Mouse (Mus musculus) midbrain, embryonic 14.5 days (tissue): ENCODE data around the gene Lage3. TPM values are rescaled to one million over a fixed set of nuclear protein-coding genes. Genes with fewer than 3 reads are reported as not detected.

ENCODE experiments used
- ATAC-seq: fragments of 200-750 bp; cut with Nextera tagmentation; 2 replicates; pipeline ENCODE4 v1.8.0; 2017; ENCODE audit warnings: moderate number of reproducible peaks, moderate library complexity; ENCODE audit not compliant: low FRiP score, low TSS enrichment
- DNase-seq: peaks from one replicate; pipeline ENCODE4 v3.0.0-alpha.2; 2015
- H3K27ac ChIP-seq: fragments of 300-500 bp; sonication (generic); replicated peaks from 2 replicates; pipeline ENCODE4 v1.5.1; 2014; ENCODE audit warnings: mild to moderate bottlenecking, low read depth, low read length, moderate library complexity
- H3K27me3 ChIP-seq: fragments of 300-500 bp; sonication (generic); 2 replicates; pipeline ENCODE4 v1.6.1; 2014; ENCODE audit warnings: low read length, control low read depth, mixed read lengths; ENCODE audit not compliant: control insufficient read depth, insufficient read depth
- H3K36me3 ChIP-seq: fragments of 300-500 bp; sonication (generic); 2 replicates; pipeline ENCODE4 v1.6.1; 2014; ENCODE audit warnings: low read length, control low read depth; ENCODE audit not compliant: control insufficient read depth, insufficient read depth
- H3K4me1 ChIP-seq: fragments of 300-500 bp; sonication (generic); 2 replicates; pipeline ENCODE4 v1.6.1; 2014; ENCODE audit warnings: mild to moderate bottlenecking, antibody characterized with exemption, low read length, control low read depth; ENCODE audit not compliant: control insufficient read depth, insufficient read depth
- H3K4me2 ChIP-seq: fragments of 300-500 bp; sonication (generic); 2 replicates; pipeline ENCODE4 v1.6.1; 2014; ENCODE audit warnings: mild to moderate bottlenecking, low read length, moderate library complexity
- H3K4me3 ChIP-seq: fragments of 300-500 bp; sonication (generic); replicated peaks from 2 replicates; pipeline ENCODE4 v1.5.1; 2014; ENCODE audit warnings: low read depth, low read length
- H3K9ac ChIP-seq: fragments of 300-500 bp; sonication (generic); replicated peaks from 2 replicates; pipeline ENCODE4 v1.6.1; 2014; ENCODE audit warnings: mild to moderate bottlenecking, low read length, moderate library complexity
- H3K9me3 ChIP-seq: fragments of 300-500 bp; sonication (generic); 2 replicates; pipeline ENCODE4 v1.6.1; 2016; ENCODE audit warnings: low read length, control low read depth, mixed read lengths; ENCODE audit not compliant: control insufficient read depth
- WGBS: fragments of 180-500 bp; shearing (Covaris S2); extraction: QIAGEN DNeasy Blood & Tissue Kit; methylation state at CpG from one replicate; pipeline ENCODE4 v1.1.7; 2014; 5-methylcytosine and 5-hydroxymethylcytosine counted together
- microRNA-seq: library from miRNA; unstranded; fragments of <30 nt; microRNA quantifications from one replicate; pipeline ENCODE4, GENCODE M21; 2016
- polyA plus RNA-seq: library from polyadenylated mRNA; unstranded; fragments of >200 nt; fragmentation: Nextera tagmentation; extraction: Ambion mirVana; gene quantifications from 2 replicates; pipeline ENCODE4 v1.2.1, GENCODE M21; 2014

The Lage3 gene
- polyA plus RNA-seq, 1 experiment from 2014 or later: 74.1 TPM

DNA sequence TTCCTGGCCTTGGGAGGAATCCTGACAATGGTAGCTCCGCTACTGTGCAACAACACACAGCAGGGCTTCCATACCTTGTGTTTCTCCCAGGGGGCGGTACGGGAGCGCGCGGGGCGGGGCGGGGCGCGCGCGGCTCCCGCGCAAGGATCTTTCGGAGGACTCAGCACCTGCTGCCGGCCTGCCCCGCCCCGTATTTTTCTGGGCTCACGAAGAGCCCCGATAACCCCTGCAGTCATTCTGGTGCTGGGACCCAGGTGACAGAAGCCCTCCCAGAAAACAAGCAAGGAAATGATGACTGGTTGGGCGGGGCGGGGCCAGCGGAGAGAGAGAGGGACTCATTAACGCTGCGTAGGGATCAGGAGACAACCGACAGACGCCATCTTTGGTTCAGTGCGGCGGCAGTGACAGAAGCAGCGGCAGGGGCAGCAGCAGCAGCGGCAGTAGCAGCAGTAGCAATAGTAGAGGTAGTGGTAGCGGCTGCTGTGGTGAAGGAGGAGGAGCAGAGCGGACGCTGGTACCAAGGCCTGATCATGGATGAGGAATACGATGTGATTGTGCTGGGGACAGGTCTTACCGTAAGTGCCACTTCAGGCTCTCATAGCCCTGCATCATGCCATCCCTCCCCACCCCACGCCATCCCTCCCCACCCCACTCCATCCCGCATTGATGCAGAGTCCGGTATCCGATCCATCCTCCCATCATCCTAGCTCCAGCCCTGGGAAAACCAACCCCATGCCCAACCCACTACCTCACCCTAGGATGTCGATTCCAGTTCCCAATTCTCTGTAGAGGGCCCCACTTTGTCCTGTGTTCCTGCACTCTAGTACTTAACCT, 48.3 kb downstream of the Lage3 start, which contains the start of gene Gdi1:
Gdi1 (plus strand) TSS at position 132 of the 834 bp plus-strand sequence.
- peak within 1 kb of the TSS; percentile 70 for H3K4me2 ChIP-seq
- DNase-seq (peak; percentile 86), ATAC-seq (peak; percentile 85)
- H3K27ac ChIP-seq: peak within 1 kb of the TSS; percentile 95
- 0 out of 2 replicates have a peak, but pooled peaks cover 8% of the 10 kb centered on the region for H3K4me1 ChIP-seq
- H3K4me3 ChIP-seq: peak within 1 kb of the TSS; percentile 55
- H3K9ac ChIP-seq: peak within 1 kb of the TSS; percentile 73
- 22% methylated on average over 36 of the region's 41 CpGs for WGBS
- H3K27me3 ChIP-seq: no peaks in the 10 kb centered on the region
- H3K9me3 ChIP-seq: no peaks in the 10 kb centered on the region
- H3K36me3 ChIP-seq: peaks cover 63% of the 10 kb centered on the region

Small RNAs within 50 kb of the gene (microRNA-seq; reads per million reads assigned to microRNA genes)
- gene Mir7092: 1.6 reads per million, percentile 6 among the genes with 10 or more reads in this experiment

Other genes with a start within 250 kb of the Lage3 start
- gene Opn1mw, start 226.2 kb downstream of the Lage3 start, polyA plus RNA-seq: not detected in 2 replicates
- gene Mecp2, start 218.3 kb downstream of the Lage3 start, polyA plus RNA-seq: 17.8 and 19.4 TPM in 2 replicates
- not detected in 2 replicates for gene Tex28, start 185.8 kb downstream of the Lage3 start, polyA plus RNA-seq
- gene Tktl1, start 176.4 kb downstream of the Lage3 start, polyA plus RNA-seq: 0.08 and 0.20 TPM in 2 replicates
- 72.5 and 102 TPM in 2 replicates for gene Flna, start 103.8 kb downstream of the Lage3 start, polyA plus RNA-seq
- 19.5 and 49.3 TPM in 2 replicates for gene Emd, start 98.9 kb downstream of the Lage3 start, polyA plus RNA-seq
- 527 and 538 TPM in 2 replicates for gene Rpl10, start 82.8 kb downstream of the Lage3 start, polyA plus RNA-seq
- gene Taz, start 71.7 kb downstream of the Lage3 start, polyA plus RNA-seq: 64.9 and 76.8 TPM in 2 replicates
- 1.8 and 3.8 TPM in 2 replicates for gene Dnase1l1, start 71.3 kb downstream of the Lage3 start, polyA plus RNA-seq
- gene Atp6ap1, start 56.5 kb downstream of the Lage3 start, polyA plus RNA-seq: 220 and 235 TPM in 2 replicates
- 615 and 857 TPM in 2 replicates for gene Gdi1, start 48.6 kb downstream of the Lage3 start, polyA plus RNA-seq
- 43.2 and 44.1 TPM in 2 replicates for gene Fam50a, start 40.6 kb downstream of the Lage3 start, polyA plus RNA-seq
- gene Plxna3, start 24.6 kb downstream of the Lage3 start, polyA plus RNA-seq: 56.6 and 57.8 TPM in 2 replicates
- 66.8 and 76.0 TPM in 2 replicates for gene Ubl4a, start 19.6 kb upstream of the Lage3 start, polyA plus RNA-seq
- 6.4 and 9.4 TPM in 2 replicates for gene Slc10a3, start 19.7 kb upstream of the Lage3 start, polyA plus RNA-seq
- 31.0 and 33.0 TPM in 2 replicates for gene Fam3a, start 39.7 kb upstream of the Lage3 start, polyA plus RNA-seq
- gene Ikbkg, start 39.7 kb upstream of the Lage3 start, polyA plus RNA-seq: 17.8 and 23.9 TPM in 2 replicates
- 55.6 and 59.5 TPM in 2 replicates for gene G6pdx, start 75.6 kb upstream of the Lage3 start, polyA plus RNA-seq
- gene Gm6880, start 127.8 kb upstream of the Lage3 start, polyA plus RNA-seq: 0.37 TPM in 1 of 2 replicates, not detected in the other
- not detected in 2 replicates for gene Olfr1326-ps1, start 221.3 kb upstream of the Lage3 start, polyA plus RNA-seq
- gene Olfr1325, start 239.1 kb upstream of the Lage3 start, polyA plus RNA-seq: not detected in 2 replicates